Mouse (Mus musculus) forebrain, postnatal 0 days (tissue): Measurements from ENCODE around the gene Adra2c. TPM values are rescaled to one million over a fixed set of nuclear protein-coding genes. Genes with fewer than 3 reads are reported as not detected.

Experiments used
- ATAC-seq: fragments of 200-750 bp; cut with Nextera tagmentation; 2 replicates; pipeline ENCODE4 v1.8.0; 2017; ENCODE audit warnings: mild to moderate bottlenecking, moderate library complexity
- DNase-seq: peaks from one replicate; pipeline ENCODE4 v3.0.0-alpha.2; 2015
- H3K27ac ChIP-seq: fragments of 300-500 bp; sonication (generic); 2 replicates; pipeline ENCODE4 v1.5.1; 2014; ENCODE audit warnings: low read depth, mild to moderate bottlenecking, antibody characterized with exemption, low read length, moderate library complexity, mixed read lengths
- H3K27me3 ChIP-seq: fragments of 300-500 bp; sonication (generic); 2 replicates; pipeline ENCODE4 v1.6.1; 2014; ENCODE audit warnings: mild to moderate bottlenecking, low read length, mixed read lengths; ENCODE audit not compliant: insufficient read depth
- H3K36me3 ChIP-seq: fragments of 300-500 bp; sonication (generic); 2 replicates; pipeline ENCODE4 v1.6.1; 2014; ENCODE audit warnings: mild to moderate bottlenecking, moderate library complexity; ENCODE audit not compliant: insufficient read depth
- H3K4me1 ChIP-seq: fragments of 300-500 bp; sonication (generic); 2 replicates; pipeline ENCODE4 v1.6.1; 2014; ENCODE audit warnings: antibody characterized with exemption; ENCODE audit not compliant: insufficient read depth
- H3K4me2 ChIP-seq: fragments of 300-500 bp; sonication (generic); 2 replicates; pipeline ENCODE4 v1.6.1; 2014; ENCODE audit warnings: low read depth, mild to moderate bottlenecking, moderate library complexity
- H3K4me3 ChIP-seq: fragments of 300-500 bp; sonication (generic); 2 replicates; pipeline ENCODE4 v1.5.1; 2014; ENCODE audit warnings: low read depth, low read length, mixed read lengths
- H3K9ac ChIP-seq: fragments of 300-500 bp; sonication (generic); 2 replicates; pipeline ENCODE4 v1.6.1; 2014; ENCODE audit warnings: mild to moderate bottlenecking
- H3K9me3 ChIP-seq: fragments of 300-500 bp; sonication (generic); 2 replicates; pipeline ENCODE4 v1.6.1; 2016; ENCODE audit warnings: low read length
- CTCF ChIP-seq: sonication (generic); IDR thresholded peaks from 2 replicates; pipeline ENCODE4 v1.5.1; 2016; ENCODE audit warnings: antibody characterized with exemption, control low read depth, low read depth
- WGBS: fragments of 180-500 bp; shearing (Covaris S2); extraction: QIAGEN DNeasy Blood & Tissue Kit; methylation state at CpG from one replicate; pipeline ENCODE4 v1.1.7; 2014; 5-methylcytosine and 5-hydroxymethylcytosine counted together
- polyA plus RNA-seq: library from polyadenylated mRNA; unstranded; fragments of >200 nt; fragmentation: Nextera tagmentation; extraction: Ambion mirVana; gene quantifications from 2 replicates; pipeline ENCODE4 v1.2.1, GENCODE M21; 2015
- total RNA-seq: library from RNA; depleted of rRNA; stranded (reverse); fragments of >200 nt; gene quantifications from 2 replicates; pipeline ENCODE4 v1.2.3, GENCODE M21; 2014; rRNA removed

The Adra2c gene
- total RNA-seq: 8.9 and 10.7 TPM in 2 replicates
- polyA plus RNA-seq: 1.5 and 1.7 TPM in 2 replicates

GRCm38 (mm10) chr5:35278019-35278418, at the start of gene Adra2c:
TSS of gene Adra2c (plus strand) at chr5:35278319.
- TF ChIP-seq CTCF: no peak
- no peaks in the 10 kb centered on the region for H3K36me3 ChIP-seq
- H3K4me1 ChIP-seq: no peaks in the 10 kb centered on the region
- no peaks in the 10 kb centered on the region for H3K9me3 ChIP-seq
- DNase-seq (no peak), ATAC-seq (no peak)
- H3K27ac ChIP-seq: peak within 1 kb of the TSS; percentile 59
- H3K9ac ChIP-seq: peak within 1 kb of the TSS; percentile 53
- H3K4me2 ChIP-seq: peak within 1 kb of the TSS; percentile 87
- WGBS: 45% methylated on average over 3 of the region's 3 CpGs
- H3K4me3 ChIP-seq: peak within 1 kb of the TSS; percentile 59
- H3K27me3 ChIP-seq: peaks cover 39% of the 10 kb centered on the region

GRCm38 (mm10) chr5:35233142-35233541, 45.0 kb upstream of the Adra2c start:
- H3K4me3 ChIP-seq: no peak overlapping the region
- no peaks in the 10 kb centered on the region for H3K4me1 ChIP-seq
- TF ChIP-seq CTCF: no peak
- WGBS: 76% methylated on average over 4 of the region's 4 CpGs
- DNase-seq (no peak), ATAC-seq (no peak)
- H3K27ac ChIP-seq: no peak overlapping the region
- no peaks in the 10 kb centered on the region for H3K36me3 ChIP-seq
- no peaks in the 10 kb centered on the region for H3K27me3 ChIP-seq
- no peak overlapping the region for H3K9ac ChIP-seq
- H3K4me2 ChIP-seq: no peak overlapping the region
- no peaks in the 10 kb centered on the region for H3K9me3 ChIP-seq

- Histone ChIP-seq H3K36me3 (no peaks in the 10 kb centered on the region), H3K9me3 (peaks cover 6% of the 10 kb centered on the region; the same call in 1 of the 2 replicates), H3K27ac (no peak overlapping the region), H3K4me3 (no peak overlapping the region), H3K4me1 (no peaks in the 10 kb centered on the region), H3K4me2 (no peak overlapping the region), H3K27me3 (no peaks in the 10 kb centered on the region), H3K9ac (no peak overlapping the region)
- DNase-seq (no peak), ATAC-seq (no peak)
- no peak for TF ChIP-seq CTCF
- 85% methylated on average over 4 of the region's 4 CpGs for WGBS
Measured at GRCm38 (mm10) chr5:35237757-35238156, 40.4 kb upstream of the Adra2c start.

- H3K9me3 ChIP-seq: peaks cover 6% of the 10 kb centered on the region; the same call in 1 of the 2 replicates
- H3K36me3 ChIP-seq: no peaks in the 10 kb centered on the region
- no peak overlapping the region for H3K9ac ChIP-seq
- no peak overlapping the region for H3K4me2 ChIP-seq
- TF ChIP-seq CTCF: no peak
- no peak overlapping the region for H3K27ac ChIP-seq
- H3K4me1 ChIP-seq: no peaks in the 10 kb centered on the region
- no peak for ATAC-seq
- no peak overlapping the region for H3K4me3 ChIP-seq
- no peaks in the 10 kb centered on the region for H3K27me3 ChIP-seq
- no peak for DNase-seq
- WGBS: 78% methylated on average over 2 of the region's 2 CpGs
Measured at GRCm38 (mm10) chr5:35238627-35239026, 39.5 kb upstream of the Adra2c start.

GRCm38 (mm10) chr5:35241556-35241955, 36.6 kb upstream of the Adra2c start:
- peaks cover 6% of the 10 kb centered on the region; the same call in 1 of the 2 replicates for H3K9me3 ChIP-seq
- no peak for DNase-seq
- H3K27me3 ChIP-seq: no peaks in the 10 kb centered on the region
- no peak for ATAC-seq
- H3K27ac ChIP-seq: no peak overlapping the region
- 81% methylated on average over 3 of the region's 3 CpGs for WGBS
- no peak overlapping the region for H3K4me2 ChIP-seq
- peaks cover 7% of the 10 kb centered on the region for H3K4me1 ChIP-seq
- no peak overlapping the region for H3K4me3 ChIP-seq
- no peak for TF ChIP-seq CTCF
- H3K36me3 ChIP-seq: no peaks in the 10 kb centered on the region
- no peak overlapping the region for H3K9ac ChIP-seq

- Histone ChIP-seq H3K36me3 (no peaks in the 10 kb centered on the region), H3K4me1 (peaks cover 7% of the 10 kb centered on the region), H3K9me3 (peaks cover 6% of the 10 kb centered on the region; the same call in 1 of the 2 replicates), H3K27me3 (no peaks in the 10 kb centered on the region), H3K9ac (no peak overlapping the region), H3K4me3 (no peak overlapping the region), H3K4me2 (no peak overlapping the region), H3K27ac (no peak overlapping the region)
- ATAC-seq: no peak
- peak; percentile 47 for TF ChIP-seq CTCF
- WGBS: 13% methylated on average over 1 of the region's 1 CpGs
- peak; percentile 24 for DNase-seq
Measured at GRCm38 (mm10) chr5:35244204-35244603, 33.9 kb upstream of the Adra2c start.

- Histone ChIP-seq H3K27ac (no peak overlapping the region), H3K36me3 (no peaks in the 10 kb centered on the region), H3K4me2 (no peak overlapping the region), H3K4me1 (peaks cover 7% of the 10 kb centered on the region), H3K4me3 (no peak overlapping the region), H3K9me3 (peaks cover 6% of the 10 kb centered on the region; the same call in 1 of the 2 replicates), H3K9ac (no peak overlapping the region), H3K27me3 (no peaks in the 10 kb centered on the region)
- peak; percentile 38 for DNase-seq
- TF ChIP-seq CTCF: no peak
- 42% methylated on average over 11 of the region's 11 CpGs for WGBS
- ATAC-seq: peak; percentile 64
Measured at GRCm38 (mm10) chr5:35245555-35246273, 32.4 kb upstream of the Adra2c start.
